Mouse (Mus musculus): ENCODE data around the gene Stat5b.
A peak's percentile ranks its signal among the peaks of the same experiment; 100 is the strongest.

Stat5b gene

GRCm38 (mm10) chr11:100850038-100850777 is at the start of gene Stat5b:
Stat5b (minus strand) TSS chr11:100850724.
- peak; percentile 64 to 75 for DNase-seq (ENCODE audit: low spot score in 2 of 2)

- DNase-seq (ENCODE audit: low spot score in 2 of 2), result no peak
Observed at GRCm38 (mm10) chr11:100898441-100899199, 48.1 kb upstream of the Stat5b start.

GRCm38 (mm10) chr11:100897294-100898231 is 47.0 kb upstream of the Stat5b start:
- DNase-seq (ENCODE audit: low spot score in 2 of 2), result no peak

GRCm38 (mm10) chr11:100896078-100896477 is 45.6 kb upstream of the Stat5b start:
- DNase-seq (ENCODE audit: low spot score in 2 of 2), result no peak

GRCm38 (mm10) chr11:100894146-100894918 is 43.8 kb upstream of the Stat5b start:
- DNase-seq (ENCODE audit: low spot score in 2 of 2), result no peak

- peak; percentile 79 to 90 for DNase-seq (ENCODE audit: low spot score in 2 of 2)
Observed at GRCm38 (mm10) chr11:100893482-100893881, 43.0 kb upstream of the Stat5b start.

GRCm38 (mm10) chr11:100892435-100892834 is 41.9 kb upstream of the Stat5b start:
- DNase-seq (ENCODE audit: low spot score in 2 of 2), result no peak

- no peak for DNase-seq (ENCODE audit: low spot score in 2 of 2)
Observed at GRCm38 (mm10) chr11:100891256-100892123, 41.0 kb upstream of the Stat5b start.

GRCm38 (mm10) chr11:100890481-100890880 is 40.0 kb upstream of the Stat5b start:
- no peak for DNase-seq (ENCODE audit: low spot score in 2 of 2)

GRCm38 (mm10) chr11:100888348-100888820 is 37.9 kb upstream of the Stat5b start:
- no peak for DNase-seq (ENCODE audit: low spot score in 2 of 2)

- no peak for DNase-seq (ENCODE audit: low spot score in 2 of 2)
Observed at GRCm38 (mm10) chr11:100887764-100888163, 37.2 kb upstream of the Stat5b start.

GRCm38 (mm10) chr11:100887236-100887635 is 36.7 kb upstream of the Stat5b start:
- no peak for DNase-seq (ENCODE audit: low spot score in 2 of 2)

GRCm38 (mm10) chr11:100886188-100886740 is 35.7 kb upstream of the Stat5b start:
- no peak for DNase-seq (ENCODE audit: low spot score in 2 of 2)

- DNase-seq (ENCODE audit: low spot score in 2 of 2), result no peak
Observed at GRCm38 (mm10) chr11:100885472-100885871, 34.9 kb upstream of the Stat5b start.

GRCm38 (mm10) chr11:100883640-100884039 is 33.1 kb upstream of the Stat5b start:
- no peak for DNase-seq (ENCODE audit: low spot score in 2 of 2)

GRCm38 (mm10) chr11:100879321-100880078 is 29.0 kb upstream of the Stat5b start:
- no peak for DNase-seq (ENCODE audit: low spot score in 2 of 2)

- no peak for DNase-seq (ENCODE audit: low spot score in 2 of 2)
Observed at GRCm38 (mm10) chr11:100875761-100876160, 25.2 kb upstream of the Stat5b start.

- no peak for DNase-seq (ENCODE audit: low spot score in 2 of 2)
Observed at GRCm38 (mm10) chr11:100870968-100871350, 20.4 kb upstream of the Stat5b start.

Data from spleen, postnatal 14 days (tissue).